Mouse (Mus musculus): ENCODE results near the gene Ccdc92b. TPM values are rescaled to one million over a fixed set of nuclear protein-coding genes. Genes with fewer than 3 reads are reported as not detected.
A peak's percentile ranks its signal among the peaks of the same experiment; 100 is the strongest.
"Not testable (repeated sequence)": the region's sequence is repeated elsewhere in the genome, so short reads cannot be mapped to it uniquely, and the experiment has no call there.

Gene Ccdc92b
- 0.19 and 0.38 TPM in 2 replicates for polyA plus RNA-seq (2015; fragmentation: Nextera tagmentation; extraction: Ambion mirVana)

DNA sequence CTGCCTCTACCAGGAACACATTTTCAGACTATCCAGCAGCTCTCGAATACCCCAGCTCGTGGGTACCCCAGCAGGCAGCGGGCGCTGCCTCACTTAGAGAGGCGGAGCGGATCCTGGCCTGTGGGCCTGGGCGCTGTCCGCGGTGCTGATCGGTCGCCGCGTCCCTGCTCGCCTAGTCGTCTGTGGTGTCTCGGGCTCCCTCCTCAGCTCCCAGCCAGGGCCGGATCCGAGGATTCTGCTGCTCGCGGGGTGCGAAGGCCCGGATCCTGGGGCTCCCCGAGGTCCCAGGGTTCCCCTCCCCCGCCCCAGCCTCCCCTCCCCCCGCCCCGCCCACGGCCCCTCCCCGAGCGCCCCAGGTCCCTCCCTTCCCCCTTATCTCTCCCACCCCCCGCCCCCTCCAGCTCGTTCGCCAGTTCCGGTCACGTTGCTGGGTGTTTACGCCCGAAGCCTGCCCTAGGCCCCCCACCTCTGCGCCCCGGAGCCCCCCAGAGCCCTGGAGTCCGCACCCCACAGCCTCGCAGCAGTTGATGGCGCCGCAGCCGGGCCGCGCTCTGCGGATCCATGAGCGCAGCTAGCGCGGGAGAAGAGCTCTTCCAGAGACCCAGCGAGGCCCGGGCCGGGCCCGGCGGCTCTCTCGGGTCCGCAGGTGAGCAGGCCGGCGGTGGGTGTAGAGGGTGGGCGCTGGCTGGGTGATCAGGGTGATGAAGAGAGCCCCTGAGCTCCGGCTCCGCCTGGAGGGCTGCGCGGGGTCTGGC lies at the start of gene Ccdc92b:
Gene Ccdc92b (plus strand): TSS at position 405 of the 755 bp plus-strand sequence.
- no peak within 1 kb of the TSS for H3K27ac ChIP-seq
- H3K4me2 ChIP-seq: peak within 1 kb of the TSS; percentile 57
- H3K4me1 ChIP-seq: peaks cover 7% of the 10 kb centered on the region; the same call in 1 of the 2 replicates
- ATAC-seq (replicated peaks; ENCODE audit: low FRiP score): peak; percentile 87
- H3K36me3 ChIP-seq: no peaks in the 10 kb centered on the region
- no peaks in the 10 kb centered on the region for H3K9me3 ChIP-seq (replicated peaks)
- WGBS: under 1% methylated on average over 57 of the region's 63 CpGs
- peak within 1 kb of the TSS; percentile 37 for H3K4me3 ChIP-seq (replicated peaks)
- H3K9ac ChIP-seq: no peak within 1 kb of the TSS
- peaks cover 68% of the 10 kb centered on the region for H3K27me3 ChIP-seq

GRCm38 (mm10) chr11:74569735-74570134 lies 49.7 kb upstream of the Ccdc92b start:
- Histone ChIP-seq H3K27ac (no peak overlapping the region), H3K4me2 (no peak overlapping the region), H3K4me1 (no peaks in the 10 kb centered on the region), H3K4me3 (replicated peaks) (no peak overlapping the region), H3K9me3 (replicated peaks) (no peaks in the 10 kb centered on the region), H3K9ac (no peak overlapping the region), H3K36me3 (no peaks in the 10 kb centered on the region), H3K27me3 (no peaks in the 10 kb centered on the region)
- no peak for ATAC-seq (replicated peaks; ENCODE audit: low FRiP score)
- WGBS: 67% methylated on average over 6 of the region's 6 CpGs

- Histone ChIP-seq H3K4me1 (no peaks in the 10 kb centered on the region), H3K36me3 (no peaks in the 10 kb centered on the region), H3K9ac (no peak overlapping the region), H3K27me3 (no peaks in the 10 kb centered on the region), H3K27ac (no peak overlapping the region), H3K4me3 (replicated peaks) (no peak overlapping the region), H3K9me3 (replicated peaks) (no peaks in the 10 kb centered on the region), H3K4me2 (no peak overlapping the region)
- WGBS: 71% methylated on average over 6 of the region's 6 CpGs
- ATAC-seq (replicated peaks; ENCODE audit: low FRiP score): no peak; the same call in 1 of the 2 replicates
These were observed 46.8 kb upstream of the Ccdc92b start for GRCm38 (mm10) chr11:74572459-74573061.

- Histone ChIP-seq H3K27me3 (no peaks in the 10 kb centered on the region), H3K4me1 (no peaks in the 10 kb centered on the region), H3K36me3 (no peaks in the 10 kb centered on the region), H3K4me3 (replicated peaks) (no peak overlapping the region), H3K9me3 (replicated peaks) (no peaks in the 10 kb centered on the region), H3K4me2 (no peak overlapping the region), H3K9ac (no peak overlapping the region), H3K27ac (no peak overlapping the region)
- no peak for ATAC-seq (replicated peaks; ENCODE audit: low FRiP score)
- 72% methylated on average over 4 of the region's 4 CpGs for WGBS
These were observed 44.5 kb upstream of the Ccdc92b start for GRCm38 (mm10) chr11:74574768-74575434.

GRCm38 (mm10) chr11:74575940-74576339 lies 43.5 kb upstream of the Ccdc92b start:
- Histone ChIP-seq H3K4me2 (no peak overlapping the region), H3K4me3 (replicated peaks) (no peak overlapping the region), H3K4me1 (no peaks in the 10 kb centered on the region), H3K9ac (no peak overlapping the region), H3K9me3 (replicated peaks) (no peaks in the 10 kb centered on the region), H3K27ac (no peak overlapping the region), H3K36me3 (no peaks in the 10 kb centered on the region), H3K27me3 (no peaks in the 10 kb centered on the region)
- no peak for ATAC-seq (replicated peaks; ENCODE audit: low FRiP score)
- 92% methylated on average over 3 of the region's 3 CpGs for WGBS

- Histone ChIP-seq H3K27ac (no peak overlapping the region), H3K9me3 (replicated peaks) (no peaks in the 10 kb centered on the region), H3K9ac (no peak overlapping the region), H3K27me3 (no peaks in the 10 kb centered on the region), H3K4me3 (replicated peaks) (no peak overlapping the region), H3K4me1 (no peaks in the 10 kb centered on the region), H3K4me2 (no peak overlapping the region), H3K36me3 (no peaks in the 10 kb centered on the region)
- WGBS: 58% methylated on average over 3 of the region's 3 CpGs
- ATAC-seq (replicated peaks; ENCODE audit: low FRiP score): 0 out of 2 replicates have a peak, but pooled peaks have one; percentile 29
These were observed 42.3 kb upstream of the Ccdc92b start for GRCm38 (mm10) chr11:74577068-74577467.

GRCm38 (mm10) chr11:74581333-74581732 lies 38.1 kb upstream of the Ccdc92b start:
- ATAC-seq (replicated peaks; ENCODE audit: low FRiP score); H3K27ac ChIP-seq; H3K9ac ChIP-seq; H3K4me1 ChIP-seq; H3K36me3 ChIP-seq; H3K4me3 ChIP-seq (replicated peaks); H3K4me2 ChIP-seq; H3K27me3 ChIP-seq; H3K9me3 ChIP-seq (replicated peaks): not testable (repeated sequence)
- 55% methylated on average over 4 of the region's 4 CpGs for WGBS

DNA sequence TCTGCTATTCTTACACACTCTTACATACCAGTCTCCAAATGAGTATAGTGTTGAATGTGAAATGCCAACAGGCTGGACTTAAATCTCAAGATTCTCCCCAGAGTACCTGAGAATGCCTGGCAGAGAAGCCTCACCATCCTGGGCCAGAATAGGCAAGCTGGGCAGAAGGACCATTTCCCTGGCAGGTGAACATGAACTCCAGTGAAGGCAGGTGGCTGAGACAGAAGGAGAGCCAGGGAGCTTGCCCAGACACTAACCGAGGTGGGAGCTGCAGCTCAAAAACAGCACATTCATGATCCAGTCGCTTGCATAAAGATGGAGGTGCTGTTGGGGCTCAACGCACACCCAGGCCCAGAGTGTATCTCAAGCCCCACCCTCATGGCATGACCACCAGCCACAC lies 36.9 kb upstream of the Ccdc92b start:
- Histone ChIP-seq H3K9ac (no peak overlapping the region), H3K36me3 (no peaks in the 10 kb centered on the region), H3K4me3 (replicated peaks) (no peak overlapping the region), H3K27me3 (peaks cover 12% of the 10 kb centered on the region), H3K4me1 (no peaks in the 10 kb centered on the region), H3K9me3 (replicated peaks) (no peaks in the 10 kb centered on the region), H3K4me2 (no peak overlapping the region), H3K27ac (no peak overlapping the region)
- WGBS: 79% methylated on average over 3 of the region's 3 CpGs
- no peak for ATAC-seq (replicated peaks; ENCODE audit: low FRiP score)

GRCm38 (mm10) chr11:74583824-74584349 lies 35.5 kb upstream of the Ccdc92b start:
- no peak overlapping the region for H3K9ac ChIP-seq
- WGBS: 71% methylated on average over 7 of the region's 7 CpGs

GRCm38 (mm10) chr11:74584946-74585723 lies 34.3 kb upstream of the Ccdc92b start:
- no peak for ATAC-seq (replicated peaks; ENCODE audit: low FRiP score)
- Histone ChIP-seq H3K4me3 (replicated peaks) (no peak overlapping the region), H3K27me3 (peaks cover 39% of the 10 kb centered on the region), H3K27ac (no peak overlapping the region), H3K9ac (no peak overlapping the region), H3K36me3 (no peaks in the 10 kb centered on the region), H3K4me1 (peaks cover 7% of the 10 kb centered on the region), H3K4me2 (no peak overlapping the region), H3K9me3 (replicated peaks) (no peaks in the 10 kb centered on the region)
- WGBS: 61% methylated on average over 10 of the region's 10 CpGs

More at GRCm38 (mm10) chr11:74583824-74584349, 35.5 kb upstream of the Ccdc92b start:
- no peaks in the 10 kb centered on the region for H3K9me3 ChIP-seq (replicated peaks)
- H3K27ac ChIP-seq: no peak overlapping the region
- no peaks in the 10 kb centered on the region for H3K4me1 ChIP-seq
- H3K4me3 ChIP-seq (replicated peaks): no peak overlapping the region
- H3K36me3 ChIP-seq: no peaks in the 10 kb centered on the region
- peaks cover 26% of the 10 kb centered on the region for H3K27me3 ChIP-seq
- ATAC-seq (replicated peaks; ENCODE audit: low FRiP score): no peak
- H3K4me2 ChIP-seq: no peak overlapping the region

DNA sequence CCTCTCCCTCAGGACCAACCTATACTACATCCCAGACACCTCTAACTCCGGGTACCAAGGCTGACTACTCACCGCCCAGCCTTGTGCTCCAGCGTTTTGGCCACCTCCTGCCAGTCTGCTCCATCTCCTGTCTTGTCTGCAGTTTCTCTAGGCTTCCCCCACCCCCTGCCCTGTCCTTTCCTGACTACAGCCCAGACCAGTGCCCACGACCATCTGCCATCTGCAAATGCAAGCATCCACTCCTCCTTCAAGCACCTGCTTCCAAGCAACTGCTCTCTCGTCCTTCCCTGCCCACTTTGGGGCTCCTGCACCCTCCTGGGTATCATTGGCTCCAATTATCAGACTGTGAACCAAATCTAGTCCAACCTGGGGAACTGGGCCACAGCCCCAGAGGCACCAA lies 33.0 kb upstream of the Ccdc92b start:
- 68% methylated on average over 5 of the region's 5 CpGs for WGBS
- H3K4me1 ChIP-seq: peaks cover 10% of the 10 kb centered on the region
- no peak overlapping the region for H3K27ac ChIP-seq
- H3K27me3 ChIP-seq: peaks cover 52% of the 10 kb centered on the region
- H3K4me2 ChIP-seq: no peak overlapping the region
- H3K9ac ChIP-seq: no peak overlapping the region
- no peak overlapping the region for H3K4me3 ChIP-seq (replicated peaks)
- no peaks in the 10 kb centered on the region for H3K36me3 ChIP-seq
- no peak for ATAC-seq (replicated peaks; ENCODE audit: low FRiP score)
- no peaks in the 10 kb centered on the region for H3K9me3 ChIP-seq (replicated peaks)

Data from kidney, embryonic 15.5 days (tissue).